Mouse (Mus musculus) left cerebral cortex, adult 2 months (tissue): ENCODE data around the gene Neto2. TPM values are rescaled to one million over a fixed set of nuclear protein-coding genes. Genes with fewer than 3 reads are reported as not detected.
"Not testable (repeated sequence)": the region's sequence is repeated elsewhere in the genome, so short reads cannot be mapped to it uniquely, and the experiment has no call there.

Experiments
- DNase-seq, 2 experiments: peaks; one replicate each; pipeline ENCODE4 v3.0.0; 2021 to 2022; ENCODE audit warnings: low spot score in 2 of 2, mixed read lengths in 1 of 2; ENCODE audit errors: extremely low spot score in 1 of 2
- H3K27ac ChIP-seq: fragments of 200-600 bp; 2 replicates; pipeline ENCODE4 v1.8.1; 2022
- H3K4me3 ChIP-seq: fragments of 200-600 bp; 2 replicates; pipeline ENCODE4 v1.8.1; 2022
- CTCF ChIP-seq: fragments of 200-600 bp; IDR thresholded peaks from 2 replicates; pipeline ENCODE4 v1.8.1; 2022; ENCODE audit warnings: antibody characterized with exemption, mild to moderate bottlenecking, moderate library complexity
- intact Hi-C: fragments of 180-260 bp; cut with DNase I; formaldehyde crosslinking; loops from one replicate; pipeline ENCODE4 v1.15.1; 2025
- total RNA-seq, 2 experiments: library from RNA; stranded (reverse); gene quantifications; 2 replicates each; pipeline ENCODE4 v1.2.3; 2021

The Neto2 gene
- total RNA-seq, 2 experiments from 2014 or later = 57.2 to 61.0 TPM

GRCm38 (mm10) chr8:85644921-85645665, 55.6 kb downstream of the Neto2 start:
- no peak overlapping the region for H3K27ac ChIP-seq
- no peak for TF ChIP-seq CTCF
- DNase-seq = no peak
- H3K4me3 ChIP-seq = no peak overlapping the region
- intact Hi-C loops = no loop called here

DNA sequence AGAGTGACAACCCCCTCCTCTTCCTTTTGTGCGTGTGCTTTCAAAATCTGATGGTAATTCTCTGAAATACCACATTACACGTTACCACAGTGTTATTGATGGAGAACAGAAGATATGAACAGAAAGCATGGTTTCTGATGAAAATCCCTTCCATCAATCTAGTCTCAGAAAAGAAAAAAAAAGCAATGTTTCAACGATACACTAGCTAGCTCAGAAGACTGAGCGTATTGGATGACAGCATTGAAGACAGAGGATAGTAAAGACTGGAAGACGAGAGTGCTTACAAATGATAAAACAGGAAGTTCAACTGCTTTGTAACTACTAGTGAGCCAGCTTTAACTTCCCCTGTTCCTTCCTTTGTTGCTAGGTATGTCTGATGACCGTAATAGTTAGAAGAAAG, 76.3 kb downstream of the Neto2 start:
- no peak overlapping the region for H3K4me3 ChIP-seq
- H3K27ac ChIP-seq = no peak overlapping the region
- intact Hi-C loops = no loop called here
- no peak for TF ChIP-seq CTCF
- DNase-seq = no peak

- H3K4me3 ChIP-seq = no peak overlapping the region
- intact Hi-C loops = no loop called here
- TF ChIP-seq CTCF = no peak
- DNase-seq = no peak
- no peak overlapping the region for H3K27ac ChIP-seq
Observed at GRCm38 (mm10) chr8:85623246-85623645, 77.5 kb downstream of the Neto2 start.

- H3K27ac ChIP-seq = no peak overlapping the region
- no peak for TF ChIP-seq CTCF
- DNase-seq = no peak
- intact Hi-C loops = no loop called here
- H3K4me3 ChIP-seq = no peak overlapping the region
Observed at GRCm38 (mm10) chr8:85618789-85619188, 81.9 kb downstream of the Neto2 start.

DNA sequence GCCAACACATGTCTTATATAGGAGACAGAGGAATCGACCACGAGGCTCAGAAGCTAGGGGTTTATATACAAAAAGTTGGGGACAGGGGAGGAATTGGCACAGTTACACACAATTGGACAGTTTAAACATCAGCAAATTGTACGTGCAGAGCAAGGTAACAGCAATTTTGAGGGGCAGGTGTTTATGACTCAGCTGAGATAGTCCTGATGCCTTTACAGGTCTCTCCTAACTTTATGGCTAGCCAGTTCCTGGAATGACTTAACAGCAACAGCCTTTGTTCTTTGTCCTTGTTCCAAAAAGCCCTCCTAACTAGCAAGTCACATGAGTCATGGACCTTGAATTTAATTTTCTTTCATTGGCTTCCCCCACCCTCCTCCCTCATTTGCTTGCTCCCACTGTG, 83.6 kb downstream of the Neto2 start:
- DNase-seq, intact Hi-C loops, H3K4me3 ChIP-seq, H3K27ac ChIP-seq: not testable (repeated sequence)

GRCm38 (mm10) chr8:85608836-85609235, 91.9 kb downstream of the Neto2 start:
- TF ChIP-seq CTCF = no peak
- DNase-seq = no peak
- Histone ChIP-seq H3K27ac (no peak overlapping the region), H3K4me3 (no peak overlapping the region)
- intact Hi-C loops = loop anchor here (10.0 kb wide), 1 partner anchor 1296 kb away; no protein-coding TSS in a partner anchor

- no peak overlapping the region for H3K4me3 ChIP-seq
- no peak for DNase-seq
- H3K27ac ChIP-seq = no peak overlapping the region
- TF ChIP-seq CTCF = no peak
- intact Hi-C loops = loop anchor here (10.0 kb wide), 1 partner anchor 1297 kb away; no protein-coding TSS in a partner anchor
Observed at GRCm38 (mm10) chr8:85607804-85608203, 92.9 kb downstream of the Neto2 start.

DNA sequence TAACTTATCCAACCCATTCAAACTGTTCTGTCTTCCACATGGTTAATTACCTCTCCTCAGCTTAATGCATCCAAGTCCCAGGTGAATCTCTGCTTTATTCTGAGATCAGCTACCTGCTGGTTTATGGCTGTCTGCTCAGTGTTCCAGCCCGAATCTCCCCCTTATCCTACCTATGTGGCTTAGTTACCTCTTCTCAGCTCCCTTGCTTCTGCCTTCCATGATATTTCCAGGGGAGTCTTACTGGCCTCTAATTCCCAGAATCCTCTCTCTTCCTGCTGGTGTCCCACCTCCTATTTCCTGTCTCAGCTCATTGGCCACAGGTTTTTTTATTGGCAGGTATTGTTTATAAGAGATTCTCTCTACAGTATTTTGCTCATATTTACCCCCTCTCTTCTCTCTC, 93.8 kb downstream of the Neto2 start:
- TF ChIP-seq CTCF = no peak
- H3K27ac ChIP-seq = no peak overlapping the region
- DNase-seq = no peak
- intact Hi-C loops = loop anchor here (10.0 kb wide), 1 partner anchor 1298 kb away; no protein-coding TSS in a partner anchor
- no peak overlapping the region for H3K4me3 ChIP-seq

- TF ChIP-seq CTCF = no peak
- H3K4me3 ChIP-seq = no peak overlapping the region
- no peak for DNase-seq
- intact Hi-C loops = loop anchor here (10.0 kb wide), 1 partner anchor 1298 kb away; no protein-coding TSS in a partner anchor
- H3K27ac ChIP-seq = no peak overlapping the region
Observed at GRCm38 (mm10) chr8:85606561-85606960, 94.2 kb downstream of the Neto2 start.

DNA sequence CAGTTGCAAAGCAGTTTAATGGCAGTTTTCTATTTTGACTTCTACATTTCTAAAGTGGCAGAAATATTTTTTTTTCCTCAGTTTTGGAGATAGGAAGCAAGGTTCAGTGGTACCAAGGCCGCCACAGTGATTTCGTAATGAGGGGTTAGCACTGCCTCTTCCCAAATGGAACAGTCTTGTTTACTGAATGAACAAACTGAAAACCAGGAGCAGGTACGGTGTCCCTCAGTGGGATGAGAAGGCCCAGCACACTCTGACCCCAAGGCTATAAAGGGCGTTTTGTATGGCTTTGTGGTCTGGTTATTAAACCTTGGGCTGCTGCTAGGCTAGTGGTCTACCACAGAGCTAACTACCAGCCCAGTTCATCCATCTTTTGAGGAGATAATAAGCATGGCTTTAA, 96.5 kb downstream of the Neto2 start:
- DNase-seq = no peak
- intact Hi-C loops = loop anchor here (10.0 kb wide), 1 partner anchor 1301 kb away; no protein-coding TSS in a partner anchor
- no peak overlapping the region for H3K27ac ChIP-seq
- TF ChIP-seq CTCF = no peak
- H3K4me3 ChIP-seq = no peak overlapping the region

GRCm38 (mm10) chr8:85603203-85603895, 97.4 kb downstream of the Neto2 start:
- intact Hi-C loops = loop anchor here (1.0 to 10.0 kb wide), 3 partner anchors 61 to 1301 kb away; no protein-coding TSS in a partner anchor
- Histone ChIP-seq H3K4me3 (no peak overlapping the region), H3K27ac (no peak overlapping the region)
- DNase-seq = peak; percentile 51 to 76
- TF ChIP-seq CTCF = peak; percentile 70

- intact Hi-C loops = loop anchor here (1.0 to 10.0 kb wide), 3 partner anchors 62 to 1302 kb away; no protein-coding TSS in a partner anchor
- DNase-seq = no peak
- no peak for TF ChIP-seq CTCF
- Histone ChIP-seq H3K27ac (no peak overlapping the region), H3K4me3 (no peak overlapping the region)
Observed at GRCm38 (mm10) chr8:85602737-85603136, 98.0 kb downstream of the Neto2 start.
